Mouse (Mus musculus): ENCODE measurements around the gene Cops7b. TPM values are rescaled to one million over a fixed set of nuclear protein-coding genes. Genes with fewer than 3 reads are reported as not detected.

Gene Cops7b
- polyA plus RNA-seq (2017; shearing (Covaris generic)): 13.2 TPM

GRCm38 (mm10) chr1:86582451-86583096, at the start of gene Cops7b, which contains the start of gene Pde6d:
Gene Cops7b, plus strand, starts transcription at chr1:86582904.
Gene Pde6d, minus strand, starts transcription at chr1:86582629.

Other genes with a start within 250 kb of the Cops7b start
- 560 TPM for gene Ncl, start 223.5 kb upstream of the Cops7b start, polyA plus RNA-seq (2017; shearing (Covaris generic))
- not detected for gene Nmur1, start 156.7 kb upstream of the Cops7b start, polyA plus RNA-seq (2017; shearing (Covaris generic))
- not detected for gene Tex44, start 156.6 kb upstream of the Cops7b start, polyA plus RNA-seq (2017; shearing (Covaris generic))
- 1,303 TPM for gene Ptma, start 56.2 kb upstream of the Cops7b start, polyA plus RNA-seq (2017; shearing (Covaris generic))
- 14.4 TPM for gene Pde6d, start 275 bp upstream of the Cops7b start, polyA plus RNA-seq (2017; shearing (Covaris generic))
- gene Nppc, start 87.7 kb downstream of the Cops7b start, polyA plus RNA-seq (2017; shearing (Covaris generic)): not detected
- gene Dis3l2, start 120.9 kb downstream of the Cops7b start, polyA plus RNA-seq (2017; shearing (Covaris generic)): 33.5 TPM

Measured in effector memory CD4-positive, alpha-beta T cell, adult 7 months (primary cell).